Mouse (Mus musculus) kidney, postnatal 0 days (tissue): ENCODE measurements around the gene Cnot3. TPM values are rescaled to one million over a fixed set of nuclear protein-coding genes. Genes with fewer than 3 reads are reported as not detected.

ENCODE experiments used
- ATAC-seq: fragments of 200-750 bp; cut with Nextera tagmentation; replicated peaks from 2 replicates; pipeline ENCODE4 v1.8.0; 2017; ENCODE audit warnings: low read depth, moderate number of reproducible peaks, moderate TSS enrichment, moderate library complexity; ENCODE audit not compliant: low FRiP score
- DNase-seq: peaks from one replicate; pipeline ENCODE4 v3.0.0-alpha.2; 2016; ENCODE audit warnings: low spot score
- H3K27ac ChIP-seq: fragments of 300-500 bp; sonication (generic); 2 replicates; pipeline ENCODE4 v1.5.1; 2014; ENCODE audit warnings: mild to moderate bottlenecking
- H3K27me3 ChIP-seq: fragments of 300-500 bp; sonication (generic); 2 replicates; pipeline ENCODE4 v1.6.1; 2014; ENCODE audit warnings: low read length, mixed read lengths; ENCODE audit not compliant: insufficient read depth
- H3K36me3 ChIP-seq: fragments of 300-500 bp; sonication (generic); 2 replicates; pipeline ENCODE4 v1.6.1; 2014; ENCODE audit warnings: low read length, mixed read lengths; ENCODE audit not compliant: insufficient read depth
- H3K4me1 ChIP-seq: fragments of 300-500 bp; sonication (generic); replicated peaks from 2 replicates; pipeline ENCODE4 v1.6.1; 2014; ENCODE audit warnings: antibody characterized with exemption, low read length, mixed read lengths; ENCODE audit not compliant: insufficient read depth
- H3K4me2 ChIP-seq: fragments of 300-500 bp; sonication (generic); 2 replicates; pipeline ENCODE4 v1.6.1; 2014; ENCODE audit warnings: mild to moderate bottlenecking, low read length, moderate library complexity, mixed read lengths
- H3K4me3 ChIP-seq: fragments of 300-500 bp; sonication (generic); replicated peaks from 2 replicates; pipeline ENCODE4 v1.5.1; 2014; ENCODE audit warnings: low read depth, low read length
- H3K9ac ChIP-seq: fragments of 300-500 bp; sonication (generic); 2 replicates; pipeline ENCODE4 v1.6.1; 2014; ENCODE audit warnings: low read depth, low read length
- H3K9me3 ChIP-seq: fragments of 300-500 bp; sonication (generic); replicated peaks from 2 replicates; pipeline ENCODE4 v1.6.1; 2016; ENCODE audit warnings: low read length, inconsistent platforms, mixed read lengths
- CTCF ChIP-seq: IDR thresholded peaks from 2 replicates; pipeline ENCODE4 v1.5.1; 2016; ENCODE audit warnings: antibody characterized with exemption, low read depth, mild to moderate bottlenecking, moderate library complexity
- WGBS: fragments of 180-500 bp; shearing (Covaris S2); extraction: QIAGEN DNeasy Blood & Tissue Kit; methylation state at CpG from one replicate; pipeline ENCODE4 v1.1.7; 2014; 5-methylcytosine and 5-hydroxymethylcytosine counted together
- polyA plus RNA-seq: library from polyadenylated mRNA; unstranded; fragments of >200 nt; fragmentation: Nextera tagmentation; extraction: Ambion mirVana; gene quantifications from 2 replicates; pipeline ENCODE4 v1.2.1, GENCODE M21; 2015

The Cnot3 gene
- polyA plus RNA-seq, 1 experiment from 2014 or later: 41.7 TPM

GRCm38 (mm10) chr7:3664524-3665214, 19.6 kb downstream of the Cnot3 start:
- no peaks in the 10 kb centered on the region for H3K27me3 ChIP-seq
- peak overlapping the region; percentile 79 for H3K9ac ChIP-seq
- peak overlapping the region; percentile 89 for H3K27ac ChIP-seq
- peaks cover 13% of the 10 kb centered on the region for H3K4me1 ChIP-seq
- peak overlapping the region; percentile 85 for H3K4me2 ChIP-seq
- TF ChIP-seq CTCF: no peak
- peak overlapping the region; percentile 73 for H3K4me3 ChIP-seq
- DNase-seq: peak; percentile 51
- H3K36me3 ChIP-seq: peaks cover 20% of the 10 kb centered on the region
- WGBS: 29% methylated on average over 15 of the region's 15 CpGs
- H3K9me3 ChIP-seq: no peaks in the 10 kb centered on the region
- ATAC-seq: peak; percentile 38

GRCm38 (mm10) chr7:3665215-3666114, 20.4 kb downstream of the Cnot3 start, which contains the start of gene Leng1:
Leng1 (minus strand) TSS chr7:3665840.
- ATAC-seq (peak; percentile 99), DNase-seq (peak; percentile 99)
- Histone ChIP-seq H3K4me3 (peak within 1 kb of the TSS; percentile 73), H3K9ac (peak within 1 kb of the TSS; percentile 79), H3K27me3 (no peaks in the 10 kb centered on the region), H3K4me1 (peaks cover 13% of the 10 kb centered on the region), H3K4me2 (peak within 1 kb of the TSS; percentile 85), H3K9me3 (no peaks in the 10 kb centered on the region), H3K27ac (peak within 1 kb of the TSS; percentile 89), H3K36me3 (peaks cover 15% of the 10 kb centered on the region)
- TF ChIP-seq CTCF: no peak
- WGBS: 3% methylated on average over 44 of the region's 45 CpGs

GRCm38 (mm10) chr7:3666921-3667391, 21.9 kb downstream of the Cnot3 start:
- peak; percentile 51 for DNase-seq
- WGBS: 25% methylated on average over 14 of the region's 14 CpGs
- Histone ChIP-seq H3K9ac (peak overlapping the region; percentile 40; the same call in 1 of the 2 replicates), H3K4me1 (peaks cover 13% of the 10 kb centered on the region), H3K4me2 (peak overlapping the region; percentile 34), H3K27me3 (no peaks in the 10 kb centered on the region), H3K27ac (0 out of 2 replicates have a peak overlapping the region, but pooled peaks have one; percentile 31), H3K36me3 (peaks cover 9% of the 10 kb centered on the region; the same call in 1 of the 2 replicates), H3K4me3 (peak overlapping the region; percentile 1; the same call in 1 of the 2 replicates), H3K9me3 (no peaks in the 10 kb centered on the region)
- TF ChIP-seq CTCF: peak; percentile 47
- ATAC-seq: no peak

GRCm38 (mm10) chr7:3674507-3675227, 29.6 kb downstream of the Cnot3 start:
- H3K4me1 ChIP-seq: no peaks in the 10 kb centered on the region
- no peak overlapping the region for H3K4me2 ChIP-seq
- no peak overlapping the region for H3K4me3 ChIP-seq
- peak; percentile 88 for DNase-seq
- WGBS: 69% methylated on average over 10 of the region's 10 CpGs
- no peaks in the 10 kb centered on the region for H3K9me3 ChIP-seq
- TF ChIP-seq CTCF: peak; percentile 92
- H3K27me3 ChIP-seq: no peaks in the 10 kb centered on the region
- peak; percentile 81 for ATAC-seq
- no peaks in the 10 kb centered on the region for H3K36me3 ChIP-seq
- no peak overlapping the region for H3K27ac ChIP-seq
- no peak overlapping the region for H3K9ac ChIP-seq

- Histone ChIP-seq H3K36me3 (0 out of 2 replicates have a peak, but pooled peaks cover 1% of the 10 kb centered on the region), H3K4me2 (no peak overlapping the region), H3K4me3 (no peak overlapping the region), H3K27ac (no peak overlapping the region), H3K27me3 (no peaks in the 10 kb centered on the region), H3K9ac (no peak overlapping the region), H3K9me3 (no peaks in the 10 kb centered on the region), H3K4me1 (no peaks in the 10 kb centered on the region)
- peak; percentile 10; the same call in 1 of the 2 replicates for ATAC-seq
- WGBS: 83% methylated on average over 3 of the region's 3 CpGs
- no peak for DNase-seq
- no peak for TF ChIP-seq CTCF
Measured at GRCm38 (mm10) chr7:3675228-3675548, 30.1 kb downstream of the Cnot3 start.
